Mouse (Mus musculus) olfactory bulb, adult 2 months (tissue): ENCODE data around the gene Vps8. TPM values are rescaled to one million over a fixed set of nuclear protein-coding genes. Genes with fewer than 3 reads are reported as not detected.

Experiments
- H3K27ac ChIP-seq: fragments of 200-500 bp; 2 replicates; pipeline ENCODE4 v1.5.1; 2012; ENCODE audit warnings: low read depth, low read length; ENCODE audit not compliant: insufficient read depth
- H3K4me1 ChIP-seq: fragments of 200-500 bp; 2 replicates; pipeline ENCODE4 v1.6.1; 2012; ENCODE audit warnings: low read length; ENCODE audit not compliant: control insufficient read depth, insufficient read depth
- H3K4me3 ChIP-seq: fragments of 200-500 bp; 2 replicates; pipeline ENCODE4 v1.5.1; 2012; ENCODE audit warnings: mild to moderate bottlenecking, low read depth, low read length, moderate library complexity; ENCODE audit not compliant: insufficient read depth
- CTCF ChIP-seq: fragments of 200-500 bp; IDR thresholded peaks from 2 replicates; pipeline ENCODE4 v1.5.1; 2012; ENCODE audit warnings: low read depth, mild to moderate bottlenecking, low read length, moderate library complexity; ENCODE audit not compliant: insufficient read depth
- POLR2A ChIP-seq: fragments of 200-500 bp; IDR thresholded peaks from 2 replicates; pipeline ENCODE4 v1.6.1; 2012; ENCODE audit warnings: mild to moderate bottlenecking, low read depth, low read length, moderate library complexity; ENCODE audit not compliant: insufficient read depth
- WGBS: fragments of 180-500 bp; shearing (Covaris S2); methylation state at CpG from one replicate; pipeline ENCODE4 v1.1.7; 2018; 5-methylcytosine and 5-hydroxymethylcytosine counted together
- polyA plus RNA-seq: library from polyadenylated mRNA; stranded (reverse); fragments of >200 nt; gene quantifications from 2 replicates; pipeline ENCODE4 v1.2.4, GENCODE M21; 2012; ENCODE audit warnings: low replicate concordance; ENCODE audit not compliant: missing spikeins, insufficient read depth, insufficient read length

Gene Vps8
- polyA plus RNA-seq, 1 experiment: not detected

- H3K27ac ChIP-seq: no peak overlapping the region
- H3K4me1 ChIP-seq: peaks cover 5% of the 10 kb centered on the region; the same call in 1 of the 2 replicates
- 78% methylated on average over 8 of the region's 8 CpGs for WGBS
- TF ChIP-seq POLR2A (no peak), CTCF (no peak)
- H3K4me3 ChIP-seq: no peak overlapping the region
These were observed 184.2 kb downstream of the Vps8 start for GRCm38 (mm10) chr16:21607021-21607650.

DNA sequence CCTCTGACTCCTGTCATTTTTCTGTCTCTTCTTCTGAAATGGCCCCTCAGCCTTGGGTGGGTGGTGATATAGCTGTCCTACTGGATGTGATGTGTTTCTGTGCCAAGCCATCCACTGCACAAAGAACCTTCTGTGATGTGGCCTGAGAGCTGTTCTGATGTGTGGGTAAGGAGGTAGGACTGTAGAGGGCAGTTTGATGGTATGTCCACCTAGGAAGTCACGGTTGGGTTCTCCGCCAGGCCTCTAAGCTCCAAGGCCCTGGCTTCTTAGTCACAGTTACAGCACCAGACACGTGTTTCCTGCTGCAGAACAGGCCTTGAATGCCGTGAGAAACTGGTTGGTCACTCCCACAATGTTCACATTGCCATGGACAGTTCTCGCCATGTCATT lies 184.7 kb downstream of the Vps8 start:
- peaks cover 5% of the 10 kb centered on the region; the same call in 1 of the 2 replicates for H3K4me1 ChIP-seq
- TF ChIP-seq CTCF (no peak), POLR2A (no peak)
- no peak overlapping the region for H3K27ac ChIP-seq
- H3K4me3 ChIP-seq: no peak overlapping the region
- 81% methylated on average over 5 of the region's 5 CpGs for WGBS

DNA sequence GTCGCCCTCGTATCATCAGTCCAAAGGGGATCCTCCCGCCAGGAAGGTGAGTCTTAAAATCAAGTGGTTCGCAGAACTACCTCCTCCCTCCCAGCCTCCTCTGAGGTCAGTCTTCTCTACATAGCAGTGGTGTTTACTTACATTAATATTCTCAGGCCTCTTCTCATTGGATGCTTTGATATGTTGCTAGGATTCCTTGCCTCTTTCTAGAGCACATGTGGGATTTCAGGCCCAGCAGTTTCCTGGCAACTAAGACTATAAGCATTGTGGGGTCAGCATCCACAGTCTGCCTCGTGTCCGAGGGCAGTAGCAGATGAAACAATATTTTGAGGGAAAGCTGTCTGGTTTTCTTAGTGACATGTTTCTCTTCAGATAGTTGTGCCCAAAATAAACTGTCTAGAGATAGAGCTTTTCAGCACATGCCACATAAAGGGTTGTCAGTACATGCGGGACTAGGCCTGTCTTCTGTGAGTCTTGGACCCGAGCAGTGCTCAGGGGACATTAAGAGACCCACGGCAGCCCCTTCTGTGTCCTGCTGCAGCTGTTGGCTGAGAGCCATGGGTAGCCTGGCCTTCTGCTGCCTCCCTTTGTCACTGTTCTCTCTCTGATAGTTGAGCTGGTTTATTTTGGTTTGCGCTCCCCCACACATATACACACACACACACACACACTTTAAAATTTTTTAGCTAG lies 185.4 kb downstream of the Vps8 start:
- no peak overlapping the region for H3K4me3 ChIP-seq
- no peak overlapping the region for H3K27ac ChIP-seq
- TF ChIP-seq POLR2A (no peak), CTCF (no peak)
- peaks cover 5% of the 10 kb centered on the region; the same call in 1 of the 2 replicates for H3K4me1 ChIP-seq
- WGBS: 64% methylated on average over 10 of the region's 10 CpGs

DNA sequence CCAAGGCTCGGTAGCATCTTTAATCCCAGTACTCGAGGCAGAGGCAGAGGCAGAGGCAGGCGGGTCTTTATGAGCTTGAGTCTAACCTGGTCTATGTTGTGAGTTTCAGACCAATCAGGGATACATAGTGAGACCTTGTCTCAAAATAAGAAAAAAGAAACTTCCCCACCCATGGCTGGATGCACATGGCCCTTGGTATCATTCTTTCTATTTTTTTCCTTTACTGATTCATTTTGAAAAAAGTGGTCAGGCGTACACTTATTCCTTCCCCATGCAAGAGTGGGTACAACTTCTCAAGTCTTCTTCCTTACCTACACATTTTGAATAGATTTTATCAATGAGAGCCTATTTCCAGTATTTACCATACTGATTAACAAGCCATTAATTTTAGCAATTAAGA lies 187.6 kb downstream of the Vps8 start:
- WGBS: over 99% methylated on average over 4 of the region's 4 CpGs
- Histone ChIP-seq H3K4me3 (no peak overlapping the region), H3K27ac (no peak overlapping the region), H3K4me1 (peaks cover 5% of the 10 kb centered on the region; the same call in 1 of the 2 replicates)
- no peak for TF ChIP-seq CTCF
- no peak for TF ChIP-seq POLR2A

GRCm38 (mm10) chr16:21615802-21616201 lies 192.9 kb downstream of the Vps8 start:
- Histone ChIP-seq H3K27ac (no peak overlapping the region), H3K4me1 (no peaks in the 10 kb centered on the region), H3K4me3 (no peak overlapping the region)
- TF ChIP-seq CTCF (0 out of 2 replicates have a peak, but pooled peaks have one; percentile 10), POLR2A (no peak)
- whole genome bisulfite sequencing: 50% methylated on average over 7 of the region's 7 CpGs

- no peak for TF ChIP-seq POLR2A
- TF ChIP-seq CTCF: no peak
- Histone ChIP-seq H3K27ac (no peak overlapping the region), H3K4me3 (no peak overlapping the region), H3K4me1 (no peaks in the 10 kb centered on the region)
- 81% methylated on average over 2 of the region's 2 CpGs for WGBS
These were observed 197.7 kb downstream of the Vps8 start for GRCm38 (mm10) chr16:21620630-21621029.

GRCm38 (mm10) chr16:21625784-21626634 lies 203.1 kb downstream of the Vps8 start:
- H3K27ac ChIP-seq: no peak overlapping the region

DNA sequence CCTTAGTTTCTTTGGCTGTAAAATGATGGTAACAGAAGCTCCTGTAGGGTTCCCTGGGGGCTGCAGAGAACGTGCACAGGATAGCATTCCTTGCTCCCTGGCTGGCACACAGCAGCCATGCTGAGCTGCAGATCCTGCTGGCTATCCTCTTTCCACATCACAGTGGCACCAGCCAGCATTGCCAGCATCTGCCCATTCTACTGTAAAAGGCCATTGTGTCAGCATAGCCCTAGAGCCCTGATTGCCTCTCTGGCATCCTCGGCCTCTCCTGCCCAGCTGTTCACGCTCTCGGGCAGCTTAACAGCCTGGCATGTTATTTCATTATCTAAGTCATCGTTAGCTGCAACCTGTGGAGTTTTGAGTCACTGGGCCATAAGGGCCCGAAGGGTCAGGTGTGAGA lies 204.3 kb downstream of the Vps8 start:
- no peak for TF ChIP-seq CTCF
- TF ChIP-seq POLR2A: no peak
- no peak overlapping the region for H3K4me3 ChIP-seq
- WGBS: 55% methylated on average over 6 of the region's 6 CpGs
- H3K27ac ChIP-seq: no peak overlapping the region
- peaks cover 14% of the 10 kb centered on the region for H3K4me1 ChIP-seq

More at GRCm38 (mm10) chr16:21625784-21626634, 203.1 kb downstream of the Vps8 start:
- TF ChIP-seq CTCF (no peak), POLR2A (no peak)
- 83% methylated on average over 6 of the region's 6 CpGs for WGBS
- Histone ChIP-seq H3K4me3 (no peak overlapping the region), H3K4me1 (peaks cover 14% of the 10 kb centered on the region)
